Mouse (Mus musculus) intestine, postnatal 0 days (tissue): ENCODE measurements at regions not wholly inside any gene's neighbourhood (a gene's known extent, or its start where the extent isn't known, plus 50 kb on each side); places are given as distances from the start of the nearest gene placed in this dataset.

Source experiments
- ATAC-seq: fragments of 200-750 bp; cut with Nextera tagmentation; 2 replicates; pipeline ENCODE4 v1.8.0; 2017; ENCODE audit warnings: mild to moderate bottlenecking, moderate TSS enrichment, moderate library complexity
- H3K27ac ChIP-seq: fragments of 300-500 bp; sonication (generic); 2 replicates; pipeline ENCODE4 v1.5.1; 2014; ENCODE audit warnings: mild to moderate bottlenecking, low read depth, low read length, moderate library complexity
- H3K27me3 ChIP-seq: fragments of 300-500 bp; sonication (generic); replicated peaks from 2 replicates; pipeline ENCODE4 v1.6.1; 2014; ENCODE audit warnings: low read length, mixed read lengths; ENCODE audit not compliant: control insufficient read depth, insufficient read depth
- H3K36me3 ChIP-seq: fragments of 300-500 bp; sonication (generic); 2 replicates; pipeline ENCODE4 v1.6.1; 2014; ENCODE audit warnings: mild to moderate bottlenecking, moderate library complexity; ENCODE audit not compliant: control insufficient read depth, insufficient read depth
- H3K4me1 ChIP-seq: fragments of 300-500 bp; sonication (generic); replicated peaks from 2 replicates; pipeline ENCODE4 v1.6.1; 2014; ENCODE audit warnings: antibody characterized with exemption, low read length, mixed read lengths; ENCODE audit not compliant: control insufficient read depth, insufficient read depth
- H3K4me2 ChIP-seq: fragments of 300-500 bp; sonication (generic); replicated peaks from 2 replicates; pipeline ENCODE4 v1.6.1; 2014; ENCODE audit warnings: low read depth, mild to moderate bottlenecking, moderate library complexity
- H3K4me3 ChIP-seq: fragments of 300-500 bp; sonication (generic); 2 replicates; pipeline ENCODE4 v1.5.1; 2014; ENCODE audit warnings: low read depth, low read length
- H3K9ac ChIP-seq: fragments of 300-500 bp; sonication (generic); 2 replicates; pipeline ENCODE4 v1.6.1; 2014; ENCODE audit warnings: mild to moderate bottlenecking, low read depth, low read length
- H3K9me3 ChIP-seq: fragments of 300-500 bp; sonication (generic); 2 replicates; pipeline ENCODE4 v1.6.1; 2016; ENCODE audit warnings: mixed run types; ENCODE audit not compliant: control insufficient read depth
- CTCF ChIP-seq: sonication (generic); IDR thresholded peaks from 2 replicates; pipeline ENCODE4 v1.5.1; 2016; ENCODE audit warnings: low read depth, mild to moderate bottlenecking, control low read depth, antibody characterized with exemption, moderate library complexity
- WGBS: fragments of 180-500 bp; shearing (Covaris S2); extraction: QIAGEN DNeasy Blood & Tissue Kit; methylation state at CpG from one replicate; pipeline ENCODE4 v1.1.7; 2014; 5-methylcytosine and 5-hydroxymethylcytosine counted together

DNA sequence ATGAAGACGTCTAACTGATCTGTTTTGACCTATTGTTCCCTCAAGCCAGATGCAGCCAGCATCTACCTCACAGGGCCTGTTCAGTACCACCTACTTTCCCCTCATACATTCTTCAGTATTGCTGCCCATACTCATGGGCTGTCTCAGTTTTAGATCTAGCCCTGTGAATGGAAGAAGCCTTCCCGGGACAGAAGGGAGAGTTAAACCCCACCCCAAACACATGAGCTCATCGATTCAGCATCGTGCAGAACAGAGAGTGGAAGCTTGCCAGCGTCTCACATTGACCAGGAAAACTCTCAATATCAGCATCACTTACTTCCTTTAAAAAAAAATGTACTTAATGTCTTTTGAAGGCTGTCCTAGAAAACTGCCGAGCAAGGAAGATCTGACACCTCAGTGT, 95.0 kb upstream of the Prickle1 start:
- Histone ChIP-seq H3K27ac (no peak overlapping the region), H3K4me2 (no peak overlapping the region), H3K4me1 (no peaks in the 10 kb centered on the region), H3K4me3 (no peak overlapping the region), H3K27me3 (no peaks in the 10 kb centered on the region), H3K36me3 (no peaks in the 10 kb centered on the region), H3K9ac (no peak overlapping the region), H3K9me3 (no peaks in the 10 kb centered on the region)
- no peak for TF ChIP-seq CTCF
- WGBS, result 52% methylated on average over 6 of the region's 6 CpGs
- ATAC-seq, result no peak

DNA sequence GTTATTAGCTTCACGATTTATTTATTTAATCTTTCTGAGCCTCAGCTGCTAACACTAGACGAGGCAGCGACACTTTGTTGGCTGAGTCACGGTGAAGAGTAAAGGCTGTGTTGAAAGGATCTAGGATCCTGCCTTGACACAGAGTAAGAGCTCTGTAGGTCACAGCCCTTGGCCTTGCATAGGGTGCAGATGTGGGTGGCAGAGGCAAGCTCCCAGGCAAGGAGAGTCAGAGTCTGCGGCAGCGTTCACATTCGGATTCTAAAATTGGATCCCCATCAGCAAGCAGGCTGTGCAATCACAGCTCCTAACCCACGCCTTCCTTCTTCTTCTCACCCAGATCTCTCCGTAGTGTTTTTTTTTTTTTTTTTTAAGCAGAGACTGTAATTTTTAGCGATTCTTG, 94.3 kb upstream of the Prickle1 start:
- Histone ChIP-seq H3K9ac (no peak overlapping the region), H3K27me3 (no peaks in the 10 kb centered on the region), H3K27ac (no peak overlapping the region), H3K4me1 (no peaks in the 10 kb centered on the region), H3K4me3 (no peak overlapping the region), H3K9me3 (no peaks in the 10 kb centered on the region), H3K36me3 (no peaks in the 10 kb centered on the region), H3K4me2 (no peak overlapping the region)
- no peak for ATAC-seq
- no peak for TF ChIP-seq CTCF
- 79% methylated on average over 10 of the region's 10 CpGs for WGBS

DNA sequence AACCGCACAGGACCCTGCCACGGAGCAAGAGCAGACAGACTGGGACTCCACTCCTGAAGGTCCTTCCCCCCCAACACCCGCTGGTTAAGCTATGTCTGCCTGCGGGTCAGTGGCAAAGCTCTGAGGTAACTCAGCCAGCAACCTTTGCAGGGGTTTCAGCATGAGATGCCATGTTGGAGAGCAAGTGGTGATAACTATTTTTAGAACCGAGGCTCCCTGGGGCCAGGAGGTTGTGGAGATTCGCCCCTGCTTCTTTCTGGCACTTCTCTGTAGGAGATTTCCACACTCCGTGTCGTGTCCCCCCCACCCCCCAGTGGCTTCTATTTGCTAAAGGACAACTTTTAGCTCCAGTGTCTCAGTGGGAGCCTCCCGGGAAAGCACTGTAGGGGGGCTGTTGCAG, 90.7 kb upstream of the Prickle1 start:
- H3K4me3 ChIP-seq, result no peak overlapping the region
- no peaks in the 10 kb centered on the region for H3K27me3 ChIP-seq
- H3K4me1 ChIP-seq, result no peaks in the 10 kb centered on the region
- no peak overlapping the region for H3K27ac ChIP-seq
- ATAC-seq, result no peak
- 60% methylated on average over 9 of the region's 9 CpGs for WGBS
- no peaks in the 10 kb centered on the region for H3K9me3 ChIP-seq
- no peak overlapping the region for H3K9ac ChIP-seq
- no peak for TF ChIP-seq CTCF
- H3K36me3 ChIP-seq, result no peaks in the 10 kb centered on the region
- no peak overlapping the region for H3K4me2 ChIP-seq

DNA sequence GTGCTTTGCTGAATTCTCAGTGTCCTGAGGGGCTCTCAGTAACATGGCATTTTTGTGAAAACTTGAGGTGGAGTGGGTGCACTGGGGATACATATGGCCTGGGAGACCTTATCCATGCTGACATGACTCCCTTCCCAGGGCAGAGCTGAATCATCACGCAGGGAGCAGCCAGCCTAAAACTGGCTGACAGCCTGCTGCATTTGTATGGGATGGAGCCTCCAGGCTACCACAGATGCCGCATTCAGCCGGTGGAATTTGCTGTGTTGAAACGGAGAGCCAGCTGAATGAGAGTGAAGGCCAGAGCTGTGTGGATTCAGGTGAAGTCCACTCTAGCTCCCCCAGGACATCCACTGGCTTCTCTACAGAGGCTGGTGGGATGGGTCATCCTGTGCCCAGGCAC, 85.9 kb upstream of the Prickle1 start:
- no peak overlapping the region for H3K9ac ChIP-seq
- H3K4me3 ChIP-seq, result no peak overlapping the region
- H3K36me3 ChIP-seq, result no peaks in the 10 kb centered on the region
- ATAC-seq, result no peak
- H3K9me3 ChIP-seq, result no peaks in the 10 kb centered on the region
- no peak for TF ChIP-seq CTCF
- H3K27ac ChIP-seq, result no peak overlapping the region
- no peak overlapping the region for H3K4me2 ChIP-seq
- no peaks in the 10 kb centered on the region for H3K4me1 ChIP-seq
- 63% methylated on average over 4 of the region's 4 CpGs for WGBS
- no peaks in the 10 kb centered on the region for H3K27me3 ChIP-seq

DNA sequence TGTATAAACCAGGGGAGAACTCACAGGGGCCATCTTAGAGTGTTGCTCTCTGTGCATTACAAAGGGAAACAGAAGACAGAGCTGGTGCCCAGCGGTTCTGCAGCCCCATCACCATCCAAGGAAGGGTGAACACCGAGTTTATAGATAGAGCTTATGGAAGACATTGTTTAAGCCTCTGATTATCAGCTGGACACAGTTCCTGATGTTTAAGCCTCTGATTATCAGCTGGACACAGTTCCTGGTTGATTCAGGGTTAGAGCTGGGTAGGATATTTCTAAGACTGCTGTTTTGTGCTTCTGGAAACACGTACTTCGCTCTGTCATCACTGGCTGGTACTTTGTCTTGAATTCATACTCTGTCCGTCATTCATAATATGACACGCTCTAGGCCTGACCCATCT, 79.9 kb upstream of the Prickle1 start:
- no peak for ATAC-seq
- 94% methylated on average over 6 of the region's 6 CpGs for WGBS
- Histone ChIP-seq H3K9me3 (no peaks in the 10 kb centered on the region), H3K27ac (no peak overlapping the region), H3K9ac (no peak overlapping the region), H3K4me1 (no peaks in the 10 kb centered on the region), H3K4me3 (no peak overlapping the region), H3K27me3 (no peaks in the 10 kb centered on the region), H3K36me3 (no peaks in the 10 kb centered on the region), H3K4me2 (no peak overlapping the region)
- TF ChIP-seq CTCF, result no peak

DNA sequence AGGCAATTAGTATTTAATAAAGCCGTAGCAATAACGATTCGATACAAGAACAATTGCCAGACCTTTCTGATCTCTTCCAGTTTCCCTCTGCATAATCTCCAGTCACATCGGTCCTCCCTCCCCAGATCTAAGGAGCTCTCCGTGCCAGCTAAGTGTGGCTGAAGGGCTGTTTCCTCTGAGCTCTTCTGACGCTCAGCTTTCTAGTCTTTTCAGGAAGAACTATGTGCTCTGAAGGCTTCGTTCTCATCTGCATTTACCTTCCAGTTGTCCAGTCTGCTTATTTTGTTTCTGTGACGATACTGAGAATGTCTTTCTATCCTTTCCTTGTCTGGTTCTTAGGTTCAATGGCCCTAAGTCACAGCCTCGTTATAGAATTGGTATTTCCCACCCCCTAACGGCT, 78.3 kb upstream of the Prickle1 start:
- no peak overlapping the region for H3K27ac ChIP-seq
- no peaks in the 10 kb centered on the region for H3K27me3 ChIP-seq
- H3K4me1 ChIP-seq, result 0 out of 2 replicates have a peak, but pooled peaks cover under 1% of the 10 kb centered on the region
- H3K36me3 ChIP-seq, result no peaks in the 10 kb centered on the region
- no peaks in the 10 kb centered on the region for H3K9me3 ChIP-seq
- no peak overlapping the region for H3K4me2 ChIP-seq
- no peak overlapping the region for H3K9ac ChIP-seq
- 72% methylated on average over 10 of the region's 10 CpGs for WGBS
- no peak for TF ChIP-seq CTCF
- ATAC-seq, result no peak
- H3K4me3 ChIP-seq, result no peak overlapping the region

DNA sequence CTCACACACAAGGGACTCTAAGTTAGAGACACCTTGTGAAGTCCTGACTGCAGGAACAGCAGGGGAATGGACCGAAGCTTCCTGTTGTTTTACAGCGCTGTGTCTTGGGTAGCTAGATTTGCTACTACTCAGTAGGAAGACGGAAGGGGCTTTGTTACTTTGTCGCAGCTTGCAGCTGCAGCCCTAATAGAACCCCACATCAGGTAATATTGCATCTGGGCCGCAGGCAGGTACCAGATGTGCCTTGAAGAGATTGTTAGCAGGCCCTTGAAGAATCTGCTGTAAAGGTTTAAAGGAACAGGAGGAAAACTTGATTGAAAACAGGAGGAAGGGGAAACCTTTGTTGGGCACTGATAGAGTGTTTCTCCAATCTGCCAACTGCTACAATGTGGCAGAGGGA, 68.2 kb upstream of the Prickle1 start:
- Histone ChIP-seq H3K4me1 (0 out of 2 replicates have a peak, but pooled peaks cover 2% of the 10 kb centered on the region), H3K9me3 (no peaks in the 10 kb centered on the region), H3K4me3 (no peak overlapping the region), H3K36me3 (no peaks in the 10 kb centered on the region), H3K27ac (no peak overlapping the region), H3K27me3 (no peaks in the 10 kb centered on the region), H3K4me2 (no peak overlapping the region), H3K9ac (no peak overlapping the region)
- WGBS, result 65% methylated on average over 5 of the region's 5 CpGs
- no peak for ATAC-seq
- no peak for TF ChIP-seq CTCF
